Mouse (Mus musculus) cerebellum, adult 2 months (tissue): Measurements from ENCODE around the gene Aspscr1. TPM values are rescaled to one million over a fixed set of nuclear protein-coding genes. Genes with fewer than 3 reads are reported as not detected.

ENCODE experiments used
- DNase-seq, 2 experiments: peaks; one replicate each; pipeline ENCODE4 v3.0.0; 2021
- H3K27ac ChIP-seq: fragments of 200-500 bp; 2 replicates; pipeline ENCODE4 v1.5.1; 2012; ENCODE audit warnings: low read length, control low read depth, inconsistent platforms; ENCODE audit not compliant: insufficient read depth
- H3K27me3 ChIP-seq: fragments of 200-500 bp; 2 replicates; pipeline ENCODE4 v1.6.1; 2012; ENCODE audit warnings: inconsistent platforms, mild to moderate bottlenecking, low read length, moderate library complexity; ENCODE audit not compliant: control insufficient read depth, insufficient read depth
- H3K4me1 ChIP-seq: fragments of 200-500 bp; 2 replicates; pipeline ENCODE4 v1.6.1; 2011; ENCODE audit warnings: low read length; ENCODE audit not compliant: control insufficient read depth, insufficient read depth
- H3K4me3 ChIP-seq: fragments of 200-500 bp; replicated peaks from 2 replicates; pipeline ENCODE3; 2011; ENCODE audit warnings: mild to moderate bottlenecking, low read depth, low read length, control low read depth; ENCODE audit not compliant: insufficient read depth
- CTCF ChIP-seq: fragments of 200-500 bp; IDR thresholded peaks from 2 replicates; pipeline ENCODE4 v1.5.1; 2011; ENCODE audit warnings: low read depth, mild to moderate bottlenecking, control low read depth, low read length, moderate library complexity, borderline replicate concordance; ENCODE audit not compliant: insufficient read depth
- POLR2A ChIP-seq: fragments of 200-500 bp; IDR thresholded peaks from 2 replicates; pipeline ENCODE4 v1.6.1; 2011; ENCODE audit warnings: low read length, control low read depth, borderline replicate concordance; ENCODE audit not compliant: insufficient read depth
- WGBS: fragments of 180-500 bp; shearing (Covaris S2); methylation state at CpG from one replicate; pipeline ENCODE4 v1.1.7; 2018; 5-methylcytosine and 5-hydroxymethylcytosine counted together
- polyA plus RNA-seq: library from polyadenylated mRNA; depleted of rRNA; stranded (reverse); fragments of >200 nt; gene quantifications from 2 replicates; pipeline ENCODE4 v1.2.3, GENCODE M21; 2012

The Aspscr1 gene
- polyA plus RNA-seq, 1 experiment, result 56.1 TPM

DNA sequence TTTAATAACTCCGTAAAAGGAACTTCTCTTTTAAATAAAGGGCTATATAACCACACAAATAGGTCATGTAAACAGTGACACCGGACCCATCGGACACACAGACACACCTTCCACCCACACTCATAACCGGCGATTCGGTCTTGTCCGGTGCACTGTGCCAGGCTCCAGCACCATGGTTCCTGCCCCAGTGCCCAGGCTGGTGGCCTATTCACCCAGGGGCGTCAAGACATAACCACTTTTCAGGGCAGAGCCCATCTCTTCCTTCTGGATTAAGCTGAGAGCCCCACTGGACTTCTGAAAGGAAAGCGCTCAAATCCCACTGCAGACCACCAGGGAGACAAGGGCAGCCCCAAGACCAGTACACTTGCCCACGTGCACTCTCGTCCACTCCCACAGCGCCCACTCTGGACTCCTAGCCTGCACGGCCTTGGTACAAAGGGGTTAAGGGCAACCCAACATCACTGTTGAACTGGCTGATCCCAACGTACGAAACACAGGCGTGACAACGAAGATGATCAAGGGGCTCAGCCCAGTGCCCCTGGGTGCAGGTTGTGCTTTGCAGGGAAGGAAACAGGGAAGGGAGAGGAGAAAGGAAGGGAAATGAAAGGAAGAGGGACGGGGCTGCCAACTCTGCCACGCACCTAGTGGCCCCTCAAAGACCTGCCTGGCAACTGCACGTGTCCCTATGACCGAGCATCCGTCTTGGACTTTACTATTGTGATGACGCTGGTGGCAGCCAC, 44.0 kb upstream of the Aspscr1 start:
- Histone ChIP-seq H3K4me1 (peaks cover 26% of the 10 kb centered on the region), H3K27ac (no peak overlapping the region), H3K27me3 (no peaks in the 10 kb centered on the region), H3K4me3 (no peak overlapping the region)
- no peak for TF ChIP-seq CTCF
- no peak for TF ChIP-seq POLR2A
- DNase-seq, result peak in 1 of 2 experiments; percentile 22
- WGBS, result 90% methylated on average over 23 of the region's 23 CpGs

DNA sequence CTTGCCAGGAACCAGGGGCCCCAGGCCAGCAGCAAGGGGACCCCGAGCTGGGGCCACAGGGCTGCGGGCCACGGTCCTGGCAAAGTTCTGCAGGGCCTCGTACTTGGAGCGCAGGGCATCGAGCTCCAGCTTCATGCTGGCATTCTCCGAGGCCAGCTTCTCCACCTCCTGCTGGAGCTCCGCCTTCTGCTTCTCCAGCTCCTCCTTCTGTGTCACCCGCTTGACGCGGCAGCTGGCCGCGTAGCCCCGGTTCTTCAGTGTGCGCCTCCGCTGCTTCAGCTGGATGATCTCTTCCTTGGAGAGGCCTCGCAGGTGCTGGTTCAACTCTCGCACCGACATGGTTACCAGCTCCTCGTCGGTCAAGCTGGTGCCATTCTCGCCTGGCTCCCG, 43.4 kb upstream of the Aspscr1 start:
- Histone ChIP-seq H3K27ac (no peak overlapping the region), H3K4me3 (no peak overlapping the region), H3K27me3 (no peaks in the 10 kb centered on the region), H3K4me1 (peaks cover 26% of the 10 kb centered on the region)
- no peak for TF ChIP-seq CTCF
- no peak for TF ChIP-seq POLR2A
- peak in 1 of 2 experiments; percentile 43 for DNase-seq
- 43% methylated on average over 23 of the region's 23 CpGs for WGBS

DNA sequence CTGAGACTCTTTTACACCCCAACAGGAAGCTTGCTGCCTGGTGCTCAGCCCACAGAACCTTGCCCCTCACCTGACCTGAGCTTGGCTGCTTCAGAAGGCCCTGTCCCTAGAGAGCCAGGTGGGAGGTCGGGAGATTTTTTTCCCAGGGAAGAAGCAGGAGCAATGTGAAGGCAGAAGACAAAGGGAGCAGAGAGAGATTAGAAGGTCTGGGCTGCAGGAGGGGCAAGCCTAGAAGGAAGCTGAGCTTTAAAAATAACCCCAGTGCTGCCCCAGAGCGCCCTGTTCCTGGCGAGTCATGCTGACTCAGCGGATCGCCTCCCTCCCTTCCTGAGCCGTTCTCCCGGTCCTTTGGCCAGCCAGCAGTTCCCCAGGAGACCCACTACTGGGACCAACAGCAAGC, 42.9 kb upstream of the Aspscr1 start:
- WGBS, result 16% methylated on average over 7 of the region's 7 CpGs
- H3K4me3 ChIP-seq, result no peak overlapping the region
- peaks cover 26% of the 10 kb centered on the region for H3K4me1 ChIP-seq
- no peaks in the 10 kb centered on the region for H3K27me3 ChIP-seq
- H3K27ac ChIP-seq, result peak overlapping the region; percentile 33; the same call in 1 of the 2 replicates
- DNase-seq, result peak in 1 of 2 experiments; percentile 21
- TF ChIP-seq POLR2A, result no peak
- TF ChIP-seq CTCF, result no peak

DNA sequence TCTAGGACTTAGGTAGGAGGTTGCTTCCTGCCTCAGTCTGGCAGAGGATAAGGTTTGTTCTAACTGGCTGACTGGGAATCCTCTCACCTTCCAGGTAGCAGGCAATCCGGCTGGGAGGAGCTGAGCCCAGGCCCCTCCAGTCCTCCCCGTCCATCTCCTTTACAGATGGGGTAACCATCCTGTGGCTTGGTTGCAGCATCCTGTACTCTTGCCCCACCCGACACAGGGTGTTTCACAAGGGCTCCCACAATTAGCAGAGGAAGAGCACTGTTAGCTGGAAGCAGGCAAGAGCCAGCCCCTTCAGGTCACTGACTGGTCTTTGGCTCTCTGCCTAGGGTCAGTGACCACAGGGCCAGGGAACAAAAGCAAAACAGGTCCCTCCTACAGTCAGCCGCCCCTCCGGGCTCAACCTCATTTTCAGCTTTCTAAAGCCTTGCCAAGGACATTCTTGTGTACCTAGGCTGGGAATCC, 42.3 kb upstream of the Aspscr1 start:
- WGBS, result 42% methylated on average over 5 of the region's 5 CpGs
- no peak for DNase-seq
- peak overlapping the region; percentile 33 for H3K27ac ChIP-seq

DNA sequence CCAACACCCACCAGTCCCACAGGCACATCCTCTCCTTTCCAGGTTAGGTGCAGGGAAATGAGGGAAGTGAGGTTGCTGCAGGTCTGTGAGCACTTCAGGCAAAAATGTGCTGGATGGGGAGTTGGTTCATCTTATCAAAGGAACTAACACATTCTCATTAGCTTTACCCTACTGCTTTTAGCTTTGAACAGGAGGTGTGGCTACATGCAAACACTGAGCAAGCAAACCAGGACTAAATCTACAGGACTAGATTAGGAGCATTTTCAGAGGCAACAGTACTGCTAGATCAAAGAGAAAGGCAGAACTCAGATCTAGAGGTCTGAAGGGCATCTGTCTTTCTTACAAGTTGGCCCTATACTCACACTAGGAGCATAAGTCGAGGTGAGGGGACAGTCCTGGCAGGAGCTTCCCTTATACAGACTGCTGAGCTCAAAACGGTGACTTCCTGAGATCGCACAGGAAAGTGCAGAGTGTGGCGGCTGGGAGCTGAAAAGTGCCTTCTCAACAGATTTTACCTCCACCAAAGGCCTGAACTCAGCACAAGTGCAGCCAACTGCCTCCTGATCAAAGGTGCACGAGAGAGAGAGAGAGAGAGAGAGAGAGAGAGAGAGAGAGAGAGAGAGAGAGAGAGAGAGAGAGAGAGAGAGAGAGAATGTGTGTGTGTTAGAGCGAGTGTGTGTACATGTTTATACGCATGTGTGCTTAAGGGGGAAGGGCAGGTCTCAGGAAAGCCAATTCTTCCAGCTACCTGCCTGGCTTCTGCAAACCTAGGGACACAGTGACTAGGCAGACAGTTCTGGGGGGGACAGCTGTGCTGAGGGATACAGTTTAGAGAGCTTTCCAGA, 41.7 kb upstream of the Aspscr1 start:
- H3K4me1 ChIP-seq, result peaks cover 19% of the 10 kb centered on the region
- no peaks in the 10 kb centered on the region for H3K27me3 ChIP-seq
- H3K4me3 ChIP-seq, result no peak overlapping the region
- 37% methylated on average over 7 of the region's 7 CpGs for WGBS
- peak in 1 of 2 experiments; percentile 10 for DNase-seq
- H3K27ac ChIP-seq, result no peak overlapping the region
- TF ChIP-seq CTCF, result no peak
- no peak for TF ChIP-seq POLR2A

More for the DNA sequence above, 42.3 kb upstream of the Aspscr1 start:
- no peaks in the 10 kb centered on the region for H3K27me3 ChIP-seq
- TF ChIP-seq CTCF (no peak), POLR2A (no peak)
- H3K4me3 ChIP-seq, result no peak overlapping the region
- H3K4me1 ChIP-seq, result peaks cover 22% of the 10 kb centered on the region

DNA sequence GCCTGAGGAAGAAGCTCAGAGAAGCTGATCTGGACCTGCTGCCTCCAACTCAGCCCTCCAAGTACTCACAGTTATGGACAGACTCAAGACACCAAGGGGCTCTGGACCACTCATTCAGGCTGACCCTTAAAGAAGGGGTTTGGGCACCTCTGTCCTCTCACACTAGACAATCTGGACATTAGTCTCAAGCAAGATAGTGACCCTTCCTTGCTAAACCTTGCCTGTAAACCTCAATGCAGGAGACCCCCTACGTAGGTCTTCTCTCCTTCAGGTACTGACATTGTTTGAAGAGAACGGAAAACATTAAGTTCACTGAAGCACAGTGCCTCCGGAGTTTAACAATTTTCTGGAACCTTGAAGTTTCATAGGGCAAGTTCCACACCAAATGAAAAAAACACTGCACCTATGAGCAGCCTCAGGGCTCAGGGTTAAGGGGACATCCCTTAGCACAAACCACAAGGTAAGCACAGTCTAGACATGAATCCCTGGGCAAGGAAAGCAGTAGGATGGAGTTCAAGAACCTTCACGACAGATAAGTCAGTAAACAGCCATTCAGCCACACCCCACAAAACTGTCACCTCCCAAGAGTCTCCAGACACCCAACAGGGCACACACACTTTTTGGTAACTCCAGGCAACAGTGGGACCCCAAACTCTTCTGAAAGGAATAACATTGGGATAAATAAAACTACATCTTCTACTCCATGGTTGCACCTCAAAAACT, 40.9 kb upstream of the Aspscr1 start:
- WGBS, result 64% methylated on average over 4 of the region's 4 CpGs
- Histone ChIP-seq H3K4me1 (peaks cover 19% of the 10 kb centered on the region), H3K4me3 (peak overlapping the region; percentile 65), H3K27me3 (no peaks in the 10 kb centered on the region), H3K27ac (no peak overlapping the region)
- DNase-seq, result peak in 1 of 2 experiments; percentile 7
- TF ChIP-seq CTCF, result no peak
- TF ChIP-seq POLR2A, result no peak
